Mouse (Mus musculus) E14TG2a.4 (cell line): Measurements from ENCODE around the gene Zfp69.

Source experiments
- CTCF ChIP-seq: conservative IDR thresholded peaks from 2 replicates; pipeline ENCODE4 v1.5.1; 2014; ENCODE audit warnings: low read length
- NANOG ChIP-seq: IDR thresholded peaks from 2 replicates; pipeline ENCODE4 v1.6.1; 2014; ENCODE audit warnings: borderline replicate concordance, low read length, mixed read lengths
- POU5F1 ChIP-seq: IDR thresholded peaks from 2 replicates; pipeline ENCODE4 v1.6.1; 2014; ENCODE audit warnings: low read length, borderline replicate concordance

- TF ChIP-seq CTCF (no peak), POU5F1 (no peak), NANOG (no peak)
These were observed 49.5 kb upstream of the Zfp69 start for GRCm38 (mm10) chr4:121001042-121001441.
